Mouse (Mus musculus) neural tube, embryonic 11.5 days (tissue): ENCODE data around the gene Tmem179. TPM values are rescaled to one million over a fixed set of nuclear protein-coding genes. Genes with fewer than 3 reads are reported as not detected.

Experiments
- ATAC-seq: fragments of 200-750 bp; cut with Nextera tagmentation; 2 replicates; pipeline ENCODE4 v1.8.0; 2017; ENCODE audit warnings: moderate number of reproducible peaks, mild to moderate bottlenecking, moderate TSS enrichment, moderate library complexity; ENCODE audit not compliant: insufficient read depth, low FRiP score, low TSS enrichment
- DNase-seq: peaks from one replicate; pipeline ENCODE4 v3.0.0-alpha.2; 2015; ENCODE audit warnings: low spot score
- H3K27ac ChIP-seq: fragments of 300-500 bp; sonication (generic); 2 replicates; pipeline ENCODE4 v1.5.1; 2014; ENCODE audit warnings: low read depth, mild to moderate bottlenecking, low read length
- H3K27me3 ChIP-seq: fragments of 300-500 bp; sonication (generic); 2 replicates; pipeline ENCODE4 v1.6.1; 2014; ENCODE audit warnings: mild to moderate bottlenecking, low read length, mixed read lengths; ENCODE audit not compliant: control insufficient read depth, insufficient read depth
- H3K36me3 ChIP-seq: fragments of 300-500 bp; sonication (generic); 2 replicates; pipeline ENCODE4 v1.6.1; 2014; ENCODE audit warnings: mild to moderate bottlenecking, low read length, moderate library complexity, mixed read lengths; ENCODE audit not compliant: control insufficient read depth, insufficient read depth
- H3K4me1 ChIP-seq: fragments of 300-500 bp; sonication (generic); 2 replicates; pipeline ENCODE4 v1.6.1; 2014; ENCODE audit warnings: low read length, mixed read lengths; ENCODE audit not compliant: control insufficient read depth, insufficient read depth
- H3K4me2 ChIP-seq: fragments of 300-500 bp; sonication (generic); 2 replicates; pipeline ENCODE4 v1.6.1; 2014; ENCODE audit warnings: low read depth, mild to moderate bottlenecking, moderate library complexity
- H3K4me3 ChIP-seq: fragments of 300-500 bp; sonication (generic); 2 replicates; pipeline ENCODE4 v1.5.1; 2014; ENCODE audit warnings: low read depth, low read length
- H3K9ac ChIP-seq: fragments of 300-500 bp; sonication (generic); 2 replicates; pipeline ENCODE4 v1.6.1; 2014; ENCODE audit warnings: mild to moderate bottlenecking, low read length
- H3K9me3 ChIP-seq: fragments of 300-500 bp; sonication (generic); 2 replicates; pipeline ENCODE4 v1.6.1; 2016; ENCODE audit warnings: low read length; ENCODE audit not compliant: control insufficient read depth
- WGBS: fragments of 180-500 bp; shearing (Covaris S2); extraction: QIAGEN DNeasy Blood & Tissue Kit; methylation state at CpG from one replicate; pipeline ENCODE4 v1.1.7; 2014; 5-methylcytosine and 5-hydroxymethylcytosine counted together
- polyA plus RNA-seq: library from polyadenylated mRNA; unstranded; fragments of >200 nt; fragmentation: Nextera tagmentation; extraction: Ambion mirVana; gene quantifications from 2 replicates; pipeline ENCODE4 v1.2.1, GENCODE M21; 2014

The Tmem179 gene
- polyA plus RNA-seq, 1 experiment from 2014 or later = 8.4 TPM

DNA sequence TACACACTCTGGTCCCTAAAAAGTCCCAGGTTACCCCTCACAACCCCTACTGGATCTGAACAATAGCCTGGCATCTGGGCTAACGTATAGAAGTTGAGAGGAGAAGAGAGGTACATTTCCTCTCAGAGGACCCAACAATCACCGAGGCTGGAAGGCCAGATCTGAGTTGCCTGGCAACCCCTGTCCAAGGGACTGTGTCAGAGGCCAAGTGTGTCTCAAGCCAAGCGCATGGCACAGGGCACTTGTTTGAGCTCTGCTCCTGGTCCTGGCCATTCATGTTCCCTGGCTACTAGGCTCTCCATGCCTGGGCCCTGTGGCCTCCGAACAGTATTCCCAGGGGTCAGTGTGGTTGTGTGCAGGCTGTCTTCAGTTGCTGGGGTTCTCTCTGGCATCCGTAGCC, 20.4 kb downstream of the Tmem179 start:
- 80% methylated on average over 5 of the region's 5 CpGs for WGBS
- H3K4me1 ChIP-seq = no peaks in the 10 kb centered on the region
- ATAC-seq (no peak), DNase-seq (no peak)
- no peaks in the 10 kb centered on the region for H3K27me3 ChIP-seq
- no peak overlapping the region for H3K4me3 ChIP-seq
- no peak overlapping the region for H3K9ac ChIP-seq
- no peak overlapping the region for H3K27ac ChIP-seq
- no peak overlapping the region for H3K4me2 ChIP-seq
- H3K9me3 ChIP-seq = no peaks in the 10 kb centered on the region
- no peaks in the 10 kb centered on the region for H3K36me3 ChIP-seq

DNA sequence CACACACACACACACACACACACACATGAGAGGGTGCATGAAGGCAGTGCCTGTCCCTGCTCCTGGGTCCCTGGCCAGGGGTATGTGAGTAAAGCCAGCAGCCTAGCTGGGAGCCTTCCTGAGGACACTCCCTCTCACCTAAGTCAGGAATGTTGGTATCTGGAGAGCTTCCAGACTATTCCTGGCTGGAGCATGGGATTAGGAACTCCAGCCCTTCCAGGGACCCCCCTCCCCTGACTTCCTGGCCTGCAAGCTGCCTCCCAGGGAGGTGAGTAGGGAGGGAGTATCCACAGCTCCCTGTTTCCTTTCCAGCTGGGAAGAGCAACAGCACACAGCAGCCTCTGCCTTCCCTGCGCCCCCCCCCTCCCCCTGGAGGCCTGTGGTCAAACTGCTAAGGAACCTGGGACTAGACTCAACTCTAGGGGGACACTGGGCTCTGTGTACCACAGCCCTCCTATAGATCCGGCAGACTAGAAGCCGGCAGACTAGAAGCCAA, 26.1 kb downstream of the Tmem179 start:
- H3K27me3 ChIP-seq = no peaks in the 10 kb centered on the region
- no peak overlapping the region for H3K4me2 ChIP-seq

GRCm38 (mm10) chr12:112489535-112489934, 27.0 kb downstream of the Tmem179 start:
- ATAC-seq (no peak), DNase-seq (no peak)
- Histone ChIP-seq H3K9me3 (no peaks in the 10 kb centered on the region), H3K4me3 (no peak overlapping the region), H3K4me1 (no peaks in the 10 kb centered on the region), H3K27ac (no peak overlapping the region), H3K9ac (no peak overlapping the region), H3K4me2 (no peak overlapping the region), H3K36me3 (no peaks in the 10 kb centered on the region), H3K27me3 (no peaks in the 10 kb centered on the region)
- WGBS = 96% methylated on average over 9 of the region's 9 CpGs

More for the DNA sequence above, 26.1 kb downstream of the Tmem179 start:
- Histone ChIP-seq H3K4me1 (no peaks in the 10 kb centered on the region), H3K27ac (no peak overlapping the region), H3K9me3 (no peaks in the 10 kb centered on the region), H3K36me3 (no peaks in the 10 kb centered on the region), H3K9ac (no peak overlapping the region), H3K4me3 (no peak overlapping the region)
- DNase-seq (no peak), ATAC-seq (no peak)
- WGBS = 21% methylated on average over 3 of the region's 3 CpGs

- Histone ChIP-seq H3K9me3 (no peaks in the 10 kb centered on the region), H3K36me3 (no peaks in the 10 kb centered on the region), H3K4me1 (no peaks in the 10 kb centered on the region), H3K27ac (no peak within 1 kb of the TSS), H3K4me2 (no peak within 1 kb of the TSS), H3K9ac (no peak within 1 kb of the TSS), H3K4me3 (no peak within 1 kb of the TSS), H3K27me3 (no peaks in the 10 kb centered on the region)
- no peak for DNase-seq
- ATAC-seq = no peak
- 90% methylated on average over 8 of the region's 8 CpGs for WGBS
Measured at GRCm38 (mm10) chr12:112489134-112489533, 27.4 kb downstream of the Tmem179 start, which contains the start of gene A530016L24Rik. A530016L24Rik (plus strand) TSS chr12:112489448.

DNA sequence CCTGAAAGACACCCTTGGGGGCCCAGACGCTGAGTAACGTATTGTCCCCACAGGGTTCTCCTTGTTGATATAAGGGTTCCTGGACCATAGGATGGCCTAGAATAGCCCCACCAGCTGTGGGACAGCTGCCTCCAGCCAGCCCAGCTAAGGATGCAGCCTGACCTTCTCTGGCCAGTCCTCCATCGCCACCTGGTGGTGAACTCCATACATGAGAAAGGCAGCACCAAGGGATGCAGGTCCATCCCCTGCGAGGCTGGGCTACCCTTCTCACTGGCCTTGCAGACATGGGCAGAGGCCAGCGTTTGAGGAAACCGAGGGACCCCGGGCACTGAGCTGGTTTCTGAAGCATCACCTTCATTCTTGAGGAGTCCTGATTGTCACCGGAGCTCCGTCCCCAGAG, 42.8 kb downstream of the Tmem179 start:
- Histone ChIP-seq H3K27ac (no peak overlapping the region), H3K36me3 (no peaks in the 10 kb centered on the region), H3K9ac (no peak overlapping the region), H3K27me3 (peaks cover 6% of the 10 kb centered on the region; the same call in 1 of the 2 replicates), H3K4me1 (peaks cover 17% of the 10 kb centered on the region), H3K9me3 (no peaks in the 10 kb centered on the region), H3K4me3 (no peak overlapping the region), H3K4me2 (no peak overlapping the region)
- ATAC-seq (peak; percentile 68), DNase-seq (peak; percentile 88)
- WGBS = 21% methylated on average over 9 of the region's 9 CpGs

- H3K4me2 ChIP-seq = no peak overlapping the region
- no peak overlapping the region for H3K9ac ChIP-seq
- peaks cover 17% of the 10 kb centered on the region for H3K4me1 ChIP-seq
- no peaks in the 10 kb centered on the region for H3K36me3 ChIP-seq
- DNase-seq (peak; percentile 24), ATAC-seq (no peak; the same call in 1 of the 2 replicates)
- no peak overlapping the region for H3K27ac ChIP-seq
- H3K4me3 ChIP-seq = no peak overlapping the region
- no peaks in the 10 kb centered on the region for H3K9me3 ChIP-seq
- H3K27me3 ChIP-seq = peaks cover 6% of the 10 kb centered on the region; the same call in 1 of the 2 replicates
- 71% methylated on average over 5 of the region's 5 CpGs for WGBS
Measured at GRCm38 (mm10) chr12:112470216-112470615, 46.3 kb downstream of the Tmem179 start.

DNA sequence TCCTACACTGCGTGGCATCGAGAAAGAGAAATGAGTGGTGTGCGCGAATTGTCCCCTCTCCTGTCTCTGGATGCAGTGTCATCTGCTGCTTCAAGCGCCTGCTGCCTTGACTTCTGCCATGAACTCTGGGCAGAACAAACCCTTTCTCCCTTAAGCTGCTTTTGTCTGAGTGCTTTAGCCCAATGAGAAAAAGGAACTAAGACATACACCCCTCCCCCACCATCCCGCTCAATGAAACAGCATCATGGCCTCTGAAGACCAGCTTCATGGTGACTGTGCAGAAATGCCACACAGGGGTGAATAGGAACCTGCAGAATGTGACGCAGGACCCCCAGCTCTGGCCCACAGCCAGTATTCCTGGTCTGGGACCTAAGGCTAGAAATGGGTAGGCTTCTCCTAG, 47.2 kb downstream of the Tmem179 start:
- H3K27ac ChIP-seq = no peak overlapping the region
- ATAC-seq (no peak), DNase-seq (no peak)
- no peak overlapping the region for H3K4me3 ChIP-seq
- no peak overlapping the region for H3K4me2 ChIP-seq
- no peaks in the 10 kb centered on the region for H3K9me3 ChIP-seq
- 84% methylated on average over 7 of the region's 7 CpGs for WGBS
- H3K36me3 ChIP-seq = no peaks in the 10 kb centered on the region
- peaks cover 17% of the 10 kb centered on the region for H3K4me1 ChIP-seq
- H3K27me3 ChIP-seq = no peaks in the 10 kb centered on the region; the same call in 1 of the 2 replicates
- H3K9ac ChIP-seq = no peak overlapping the region

DNA sequence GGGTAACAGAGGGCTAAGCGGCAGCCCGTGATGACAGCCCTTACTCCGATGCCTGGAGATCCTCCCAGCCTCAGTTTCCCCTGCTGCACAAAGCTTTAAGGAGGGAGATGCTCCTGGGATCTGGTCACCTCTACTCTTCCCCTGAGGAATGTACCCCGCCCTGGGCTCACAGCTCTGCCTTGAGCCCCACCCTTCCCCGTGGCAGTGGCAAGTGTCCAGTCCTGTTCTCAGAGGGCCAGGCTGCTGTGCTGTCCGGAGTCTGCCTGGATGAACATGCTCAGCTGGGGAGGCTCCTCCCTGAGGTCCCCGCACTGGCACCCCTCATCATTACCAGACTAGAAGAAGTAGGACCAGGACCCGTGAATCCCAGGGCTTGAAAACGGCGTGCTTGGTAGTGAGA, 49.2 kb downstream of the Tmem179 start:
- H3K4me2 ChIP-seq = no peak overlapping the region
- H3K36me3 ChIP-seq = no peaks in the 10 kb centered on the region
- H3K27ac ChIP-seq = no peak overlapping the region
- ATAC-seq = no peak
- no peaks in the 10 kb centered on the region for H3K27me3 ChIP-seq
- 87% methylated on average over 10 of the region's 10 CpGs for WGBS
- no peaks in the 10 kb centered on the region for H3K9me3 ChIP-seq
- peaks cover 19% of the 10 kb centered on the region for H3K4me1 ChIP-seq
- no peak overlapping the region for H3K4me3 ChIP-seq
- no peak overlapping the region for H3K9ac ChIP-seq
- no peak for DNase-seq

- H3K4me3 ChIP-seq = no peak overlapping the region
- no peaks in the 10 kb centered on the region for H3K27me3 ChIP-seq
- H3K9me3 ChIP-seq = no peaks in the 10 kb centered on the region
- no peak overlapping the region for H3K4me2 ChIP-seq
- no peak overlapping the region for H3K27ac ChIP-seq
- H3K9ac ChIP-seq = no peak overlapping the region
- ATAC-seq = no peak
- peaks cover 14% of the 10 kb centered on the region for H3K4me1 ChIP-seq
- H3K36me3 ChIP-seq = no peaks in the 10 kb centered on the region
- no peak for DNase-seq
- WGBS = 94% methylated on average over 17 of the region's 17 CpGs
Measured at GRCm38 (mm10) chr12:112465928-112466327, 50.6 kb downstream of the Tmem179 start.
